Mouse (Mus musculus) spleen, adult 2 months (tissue): ENCODE results near the gene Pkd1.

Source experiments
- CTCF ChIP-seq: fragments of 200-500 bp; IDR thresholded peaks from 2 replicates; pipeline ENCODE4 v1.5.1; 2011; ENCODE audit warnings: mild to moderate bottlenecking, inconsistent platforms; ENCODE audit not compliant: insufficient read depth, insufficient read length, insufficient replicate concordance; ENCODE audit errors: extremely low read depth
- POLR2A ChIP-seq: fragments of 200-500 bp; IDR thresholded peaks from 2 replicates; pipeline ENCODE4 v1.6.1; 2011; ENCODE audit warnings: low read depth, low read length, inconsistent platforms

DNA sequence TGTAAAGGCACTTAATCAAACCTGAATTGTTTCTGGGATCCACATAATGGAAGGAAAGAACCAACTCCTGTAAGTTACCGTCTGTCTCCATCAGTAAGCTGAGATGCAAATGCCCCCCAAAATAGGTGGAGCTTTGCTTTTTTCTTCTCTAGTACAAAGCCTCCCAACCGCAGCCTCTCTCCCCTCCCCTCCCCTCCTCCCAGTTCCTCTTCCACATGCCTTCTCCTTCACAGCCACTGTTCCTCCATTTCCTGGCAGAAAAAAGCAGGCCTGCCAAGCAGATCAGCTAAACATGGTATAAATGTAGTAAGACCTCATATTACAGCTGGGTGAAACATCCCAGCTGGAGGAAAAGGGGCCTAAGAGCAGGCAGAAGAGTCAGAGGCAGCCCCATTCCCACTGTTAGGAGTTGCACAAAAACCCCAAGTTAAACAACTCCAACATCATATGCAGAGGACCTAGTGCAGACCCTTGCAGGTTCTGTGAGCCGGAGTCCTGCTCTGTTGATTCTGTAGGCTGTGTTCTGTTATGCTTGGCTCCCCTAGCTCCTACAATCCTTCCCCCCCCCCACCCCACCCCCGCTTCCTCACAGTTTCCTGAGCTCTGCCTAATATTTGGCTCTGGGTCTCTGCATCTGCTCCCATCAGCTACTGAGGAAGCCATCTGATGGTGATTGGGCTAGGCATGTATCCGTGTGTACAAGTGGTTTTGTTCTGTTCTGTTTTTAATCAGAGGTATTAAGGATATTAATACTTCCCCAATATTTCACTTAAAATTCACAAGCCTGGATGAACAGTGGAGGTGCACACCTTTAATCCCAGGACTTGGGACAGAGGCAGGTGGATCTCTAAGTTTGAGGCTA is 34.2 kb downstream of the Pkd1 start:
- no peak for TF ChIP-seq POLR2A
- TF ChIP-seq CTCF, result no peak
